Mouse (Mus musculus): Measurements from ENCODE around the gene Zyx. TPM values are rescaled to one million over a fixed set of nuclear protein-coding genes. Genes with fewer than 3 reads are reported as not detected.

Gene Zyx
- total RNA-seq, 1 experiment = 46.0 TPM

GRCm38 (mm10) chr6:42348281-42349005 is 987 bp upstream of the Zyx start:
- DNase-seq (ENCODE audit: low read depth, low spot score) = no peak
- TF ChIP-seq HCFC1 (IDR thresholded peaks at IDR 0.05; ENCODE audit: borderline replicate concordance, insufficient read depth, low read length) (no peak), ZNF384 (IDR thresholded peaks at IDR 0.05; ENCODE audit: low read depth, low read length) (no peak), CHD2 (IDR thresholded peaks at IDR 0.05; ENCODE audit: low read depth, low read length) (no peak), ZC3H11A (IDR thresholded peaks at IDR 0.05; ENCODE audit: borderline replicate concordance, low read depth, low read length) (no peak), MAFK (IDR thresholded peaks at IDR 0.05; ENCODE audit: insufficient read depth, low read depth, low read length) (no peak)
- in situ Hi-C loops (cut with MboI; ENCODE audit: low sequenced_read_pairs in 2 of 2, unreplicated experiment in 2 of 2) = no loop called here
- H3K9ac ChIP-seq (ENCODE audit: insufficient read depth, low read depth, low read length, poor library complexity, severe bottlenecking) = no peak overlapping the region
- H3K27ac ChIP-seq (ENCODE audit: insufficient read depth, low read depth, low read length, poor library complexity, severe bottlenecking) = no peak overlapping the region
- H3K4me3 ChIP-seq (ENCODE audit: insufficient read depth in 1 of 2, low read depth in 1 of 2, low read length in 2 of 2, poor library complexity in 1 of 2, severe bottlenecking in 1 of 2) = peak overlapping the region in 1 of 2 experiments; percentile 80; a peak in 2 of 4 replicates
- H3K9me3 ChIP-seq (ENCODE audit: control insufficient read depth, insufficient read depth, low read depth, low read length) = no peaks in the 10 kb centered on the region
- peaks cover 0 to 10% of the 10 kb centered on the region in 2 experiments; a peak in 1 of 4 replicates for H3K4me1 ChIP-seq (ENCODE audit: control insufficient read depth in 2 of 2, insufficient read depth in 2 of 2, low read length in 2 of 2, poor library complexity in 1 of 2)
- H3K36me3 ChIP-seq (ENCODE audit: control insufficient read depth, insufficient read depth, low read length, poor library complexity, severe bottlenecking) = peaks cover 1% of the 10 kb centered on the region; the same call in 1 of the 2 replicates

DNA sequence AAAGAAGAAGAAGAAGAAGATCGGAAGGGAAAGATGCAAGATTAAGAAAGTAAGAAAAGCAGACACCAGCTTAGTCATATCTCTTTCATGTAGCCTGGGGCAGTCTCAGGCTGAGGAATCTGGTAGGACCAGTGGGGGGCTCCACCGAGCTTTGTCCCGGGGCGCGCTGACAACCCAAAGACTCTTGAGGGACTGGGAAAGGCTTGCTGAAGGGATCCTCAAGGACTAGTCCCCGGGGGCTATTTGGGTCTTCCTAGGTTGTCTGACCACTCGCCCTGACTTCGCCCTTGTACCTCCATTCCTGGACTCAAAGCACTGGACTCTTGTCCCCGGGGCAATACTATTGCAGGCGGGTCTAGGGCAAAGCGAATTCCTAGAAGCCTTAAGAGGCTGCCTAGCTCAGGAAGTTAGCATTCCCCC is 414 bp upstream of the Zyx start:
- H3K27ac ChIP-seq (ENCODE audit: insufficient read depth, low read depth, low read length, poor library complexity, severe bottlenecking) = no peak overlapping the region; the same call in 1 of the 2 replicates
- in situ Hi-C loops (cut with MboI; ENCODE audit: low sequenced_read_pairs in 2 of 2, unreplicated experiment in 2 of 2) = no loop called here

GRCm38 (mm10) chr6:42350021-42350967 is 864 bp downstream of the Zyx start:
- Histone ChIP-seq H3K27ac (ENCODE audit: insufficient read depth, low read depth, low read length, poor library complexity, severe bottlenecking) (peak overlapping the region; percentile 17; the same call in 1 of the 2 replicates), H3K36me3 (ENCODE audit: control insufficient read depth, insufficient read depth, low read length, poor library complexity, severe bottlenecking) (peaks cover 1% of the 10 kb centered on the region; the same call in 1 of the 2 replicates), H3K9me3 (ENCODE audit: control insufficient read depth, insufficient read depth, low read depth, low read length) (no peaks in the 10 kb centered on the region), H3K9ac (ENCODE audit: insufficient read depth, low read depth, low read length, poor library complexity, severe bottlenecking) (peak overlapping the region; percentile 91), H3K4me1 (ENCODE audit: control insufficient read depth in 2 of 2, insufficient read depth in 2 of 2, low read length in 2 of 2, poor library complexity in 1 of 2) (peaks cover 0 to 10% of the 10 kb centered on the region in 2 experiments; a peak in 1 of 4 replicates), H3K4me3 (ENCODE audit: insufficient read depth in 1 of 2, low read depth in 1 of 2, low read length in 2 of 2, poor library complexity in 1 of 2, severe bottlenecking in 1 of 2) (peak overlapping the region; percentile 80 to 96)
- no peak for DNase-seq (ENCODE audit: low read depth, low spot score)
- TF ChIP-seq CHD2 (IDR thresholded peaks at IDR 0.05; ENCODE audit: low read depth, low read length) (no peak), HCFC1 (IDR thresholded peaks at IDR 0.05; ENCODE audit: borderline replicate concordance, insufficient read depth, low read length) (no peak), MAFK (IDR thresholded peaks at IDR 0.05; ENCODE audit: insufficient read depth, low read depth, low read length) (no peak), ZNF384 (IDR thresholded peaks at IDR 0.05; ENCODE audit: low read depth, low read length) (no peak), ZC3H11A (IDR thresholded peaks at IDR 0.05; ENCODE audit: borderline replicate concordance, low read depth, low read length) (no peak)
- in situ Hi-C loops (cut with MboI; ENCODE audit: low sequenced_read_pairs in 2 of 2, unreplicated experiment in 2 of 2) = no loop called here

More for the DNA sequence above, 414 bp upstream of the Zyx start:
- Histone ChIP-seq H3K9me3 (ENCODE audit: control insufficient read depth, insufficient read depth, low read depth, low read length) (no peaks in the 10 kb centered on the region), H3K4me3 (ENCODE audit: insufficient read depth in 1 of 2, low read depth in 1 of 2, low read length in 2 of 2, poor library complexity in 1 of 2, severe bottlenecking in 1 of 2) (peak overlapping the region; percentile 80 to 96), H3K4me1 (ENCODE audit: control insufficient read depth in 2 of 2, insufficient read depth in 2 of 2, low read length in 2 of 2, poor library complexity in 1 of 2) (peaks cover 0 to 10% of the 10 kb centered on the region in 2 experiments; a peak in 1 of 4 replicates), H3K36me3 (ENCODE audit: control insufficient read depth, insufficient read depth, low read length, poor library complexity, severe bottlenecking) (peaks cover 1% of the 10 kb centered on the region; the same call in 1 of the 2 replicates), H3K9ac (ENCODE audit: insufficient read depth, low read depth, low read length, poor library complexity, severe bottlenecking) (peak overlapping the region; percentile 91)
- TF ChIP-seq HCFC1 (IDR thresholded peaks at IDR 0.05; ENCODE audit: borderline replicate concordance, insufficient read depth, low read length) (no peak), ZNF384 (IDR thresholded peaks at IDR 0.05; ENCODE audit: low read depth, low read length) (no peak), MAFK (IDR thresholded peaks at IDR 0.05; ENCODE audit: insufficient read depth, low read depth, low read length) (no peak), ZC3H11A (IDR thresholded peaks at IDR 0.05; ENCODE audit: borderline replicate concordance, low read depth, low read length) (no peak), CHD2 (IDR thresholded peaks at IDR 0.05; ENCODE audit: low read depth, low read length) (no peak)
- peak; percentile 37 for DNase-seq (ENCODE audit: low read depth, low spot score)
